Mouse (Mus musculus) limb, embryonic 10.5 days (tissue): ENCODE measurements at regions not wholly inside any gene's neighbourhood (a gene's known extent, or its start where the extent isn't known, plus 50 kb on each side); places are given as distances from the start of the nearest gene placed in this dataset.

Source experiments
- DNase-seq: peaks from one replicate; pipeline ENCODE4 v3.0.0-alpha.2; 2017; ENCODE audit warnings: low spot score
- H3K27ac ChIP-seq: fragments of 300-500 bp; sonication (generic); 2 replicates; pipeline ENCODE4 v1.5.1; 2016; ENCODE audit warnings: mild to moderate bottlenecking
- H3K27me3 ChIP-seq: fragments of 300-500 bp; sonication (generic); 2 replicates; pipeline ENCODE4 v1.6.1; 2016; ENCODE audit warnings: low read depth, mild to moderate bottlenecking; ENCODE audit not compliant: poor library complexity, severe bottlenecking
- H3K36me3 ChIP-seq: fragments of 300-500 bp; sonication (generic); 2 replicates; pipeline ENCODE4 v1.6.1; 2016; ENCODE audit warnings: mild to moderate bottlenecking, moderate library complexity
- H3K4me1 ChIP-seq: fragments of 300-500 bp; sonication (generic); 2 replicates; pipeline ENCODE4 v1.6.1; 2016
- H3K4me3 ChIP-seq: fragments of 300-500 bp; sonication (generic); 2 replicates; pipeline ENCODE4 v1.5.1; 2016; ENCODE audit warnings: mild to moderate bottlenecking, moderate library complexity
- H3K9me3 ChIP-seq: fragments of 300-500 bp; sonication (generic); replicated peaks from 2 replicates; pipeline ENCODE4 v1.6.1; 2016; ENCODE audit warnings: mild to moderate bottlenecking
- WGBS: fragments of 180-500 bp; shearing (Covaris S2); methylation state at CpG from one replicate; pipeline ENCODE4 v1.1.7; 2016; 5-methylcytosine and 5-hydroxymethylcytosine counted together

DNA sequence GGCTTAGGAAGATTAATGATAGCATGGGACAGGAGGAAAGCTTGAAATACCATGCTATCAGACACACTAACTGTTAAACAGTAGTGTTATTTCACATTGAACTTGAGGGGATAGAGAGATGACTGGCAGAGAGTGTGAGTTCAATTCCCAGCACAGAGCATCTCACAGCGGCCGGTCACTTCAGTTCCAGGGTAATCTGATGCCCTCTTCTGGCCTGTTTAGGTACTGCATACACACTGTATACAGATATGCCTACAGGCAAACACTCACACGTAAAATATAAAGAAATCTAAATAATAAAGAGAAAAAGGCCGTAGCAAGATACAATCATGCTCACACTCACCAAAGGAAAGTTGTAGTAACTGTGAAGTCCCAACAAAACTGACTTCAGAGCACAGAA lies 506.0 kb downstream of the Zfp536 start:
- Histone ChIP-seq H3K4me3 (no peak overlapping the region), H3K27ac (no peak overlapping the region), H3K9me3 (no peaks in the 10 kb centered on the region), H3K36me3 (no peaks in the 10 kb centered on the region), H3K4me1 (peaks cover 19% of the 10 kb centered on the region), H3K27me3 (no peaks in the 10 kb centered on the region)
- WGBS, result 83% methylated on average over 4 of the region's 4 CpGs
- no peak for DNase-seq

DNA sequence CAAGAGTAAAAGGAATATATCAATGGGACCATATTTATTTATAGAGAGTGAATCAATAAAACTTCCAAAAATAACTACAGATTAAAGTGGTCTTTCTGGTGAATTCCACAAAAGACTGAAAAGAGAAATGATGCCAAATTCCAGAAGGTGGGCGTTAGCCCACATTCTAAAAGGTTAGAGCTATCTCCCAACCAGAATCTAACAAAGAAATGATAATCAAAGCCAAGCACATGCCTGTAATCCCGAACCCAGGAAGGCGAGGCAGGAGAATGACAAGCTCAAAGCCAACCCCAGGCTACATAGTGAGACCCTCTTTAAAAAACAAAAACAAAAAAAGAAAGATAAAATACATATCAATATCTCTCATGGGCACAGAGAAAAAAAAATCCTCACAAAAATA lies 502.6 kb downstream of the Zfp536 start:
- WGBS, result 89% methylated on average over 3 of the region's 3 CpGs
- DNase-seq, result no peak
- H3K4me3 ChIP-seq, result no peak overlapping the region
- 0 out of 2 replicates have a peak, but pooled peaks cover 5% of the 10 kb centered on the region for H3K4me1 ChIP-seq
- H3K27ac ChIP-seq, result no peak overlapping the region
- no peaks in the 10 kb centered on the region for H3K27me3 ChIP-seq
- H3K9me3 ChIP-seq, result no peaks in the 10 kb centered on the region
- no peaks in the 10 kb centered on the region for H3K36me3 ChIP-seq

DNA sequence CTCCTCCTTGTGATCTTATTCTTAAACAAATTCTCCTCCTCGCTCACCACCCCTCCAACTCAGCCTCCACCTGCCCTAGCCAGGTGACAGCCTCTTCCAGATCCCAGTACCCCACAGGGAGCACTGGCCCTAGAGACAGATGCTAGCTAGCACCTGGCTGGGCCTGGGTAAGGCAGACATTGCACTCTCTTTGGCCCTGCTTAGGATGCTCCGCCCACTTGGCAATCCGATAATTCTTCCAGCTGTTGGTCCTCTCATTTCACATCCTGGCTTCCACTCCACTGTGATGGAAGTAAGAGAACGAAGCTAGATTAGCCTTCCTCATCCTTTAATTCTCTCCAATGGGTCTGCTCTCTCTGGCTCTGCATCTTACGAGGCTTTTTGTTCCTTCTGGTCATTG lies 483.4 kb downstream of the Zfp536 start:
- Histone ChIP-seq H3K9me3 (no peaks in the 10 kb centered on the region), H3K27me3 (peaks cover 13% of the 10 kb centered on the region; the same call in 1 of the 2 replicates), H3K27ac (no peak overlapping the region), H3K4me1 (peaks cover 32% of the 10 kb centered on the region), H3K36me3 (no peaks in the 10 kb centered on the region), H3K4me3 (0 out of 2 replicates have a peak overlapping the region, but pooled peaks have one; percentile 14)
- 34% methylated on average over 5 of the region's 5 CpGs for WGBS
- DNase-seq, result no peak

DNA sequence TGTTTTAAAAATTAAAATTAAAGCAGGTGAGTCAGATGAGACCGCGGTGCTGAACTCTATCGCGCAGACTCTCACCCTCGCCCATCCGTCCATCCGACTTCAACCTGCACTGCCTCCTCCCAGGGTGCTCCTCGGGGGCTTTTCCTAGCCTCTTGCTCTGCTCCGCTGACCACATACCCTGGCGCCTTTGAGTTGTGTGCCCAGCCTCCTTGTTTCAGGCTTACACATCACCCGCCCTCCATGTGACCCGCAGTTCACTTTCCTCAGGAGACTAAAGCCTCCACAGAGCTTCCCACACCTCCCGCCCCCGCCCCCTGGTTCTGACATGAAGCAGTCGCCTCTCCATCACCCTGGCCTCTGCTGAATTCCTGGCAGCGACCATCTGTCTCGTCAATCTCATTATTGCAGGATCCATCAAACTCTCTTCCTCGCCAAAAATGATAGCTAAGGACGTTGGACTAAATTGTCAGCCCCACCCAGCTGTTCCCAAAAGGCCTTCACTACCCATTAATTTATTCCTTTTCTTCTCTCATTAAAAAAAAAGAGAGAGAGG lies 482.9 kb downstream of the Zfp536 start:
- H3K4me3 ChIP-seq, result 0 out of 2 replicates have a peak overlapping the region, but pooled peaks have one; percentile 14
- no peak overlapping the region for H3K27ac ChIP-seq
- peaks cover 32% of the 10 kb centered on the region for H3K4me1 ChIP-seq
- DNase-seq, result no peak
- H3K9me3 ChIP-seq, result no peaks in the 10 kb centered on the region
- peaks cover 13% of the 10 kb centered on the region; the same call in 1 of the 2 replicates for H3K27me3 ChIP-seq
- H3K36me3 ChIP-seq, result no peaks in the 10 kb centered on the region
- WGBS, result 21% methylated on average over 19 of the region's 19 CpGs

DNA sequence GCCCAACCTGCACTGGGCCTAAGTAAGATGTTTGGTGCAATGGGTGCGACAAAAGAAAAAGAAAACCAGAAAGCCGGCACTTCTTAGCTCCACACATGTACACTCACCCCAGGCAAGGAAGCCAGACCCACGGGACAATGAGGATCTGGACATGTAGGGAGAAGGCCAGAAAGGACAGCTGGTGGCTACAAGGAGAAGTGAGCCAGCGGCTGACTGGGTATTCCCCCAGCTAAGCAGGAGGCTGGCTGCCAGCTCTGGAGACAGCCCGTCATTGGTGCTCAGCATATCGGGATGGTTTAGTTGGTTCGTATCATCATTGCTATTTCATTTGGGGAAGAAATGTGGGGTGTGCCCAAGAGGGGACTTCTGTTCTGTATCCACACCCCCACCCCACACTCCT lies 481.7 kb downstream of the Zfp536 start:
- Histone ChIP-seq H3K9me3 (no peaks in the 10 kb centered on the region), H3K27me3 (peaks cover 13% of the 10 kb centered on the region; the same call in 1 of the 2 replicates), H3K4me3 (no peak overlapping the region), H3K27ac (0 out of 2 replicates have a peak overlapping the region, but pooled peaks have one; percentile 5), H3K36me3 (no peaks in the 10 kb centered on the region), H3K4me1 (peaks cover 32% of the 10 kb centered on the region)
- no peak for DNase-seq
- WGBS, result 86% methylated on average over 7 of the region's 7 CpGs

DNA sequence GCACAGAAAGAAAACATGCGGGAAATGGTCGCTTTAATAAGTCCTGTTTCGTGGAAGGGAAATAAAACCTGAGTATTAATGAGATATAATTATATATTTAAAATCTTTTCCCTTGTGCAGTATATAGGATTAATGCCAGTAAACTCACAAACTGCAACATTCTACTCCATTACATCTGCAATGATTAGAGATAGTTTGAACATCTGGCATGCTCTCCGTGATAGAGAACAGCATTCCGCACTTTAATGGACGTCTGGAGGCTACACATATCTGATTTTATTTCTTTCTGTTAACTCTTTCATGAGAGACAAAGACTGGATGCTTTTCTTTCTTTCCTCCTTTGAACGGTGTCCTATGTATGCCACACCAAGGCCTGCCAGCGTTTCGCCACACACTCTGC lies 480.9 kb downstream of the Zfp536 start:
- Histone ChIP-seq H3K4me1 (peaks cover 38% of the 10 kb centered on the region), H3K27me3 (peaks cover 13% of the 10 kb centered on the region; the same call in 1 of the 2 replicates), H3K9me3 (no peaks in the 10 kb centered on the region), H3K27ac (no peak overlapping the region), H3K36me3 (no peaks in the 10 kb centered on the region), H3K4me3 (no peak overlapping the region)
- WGBS, result 73% methylated on average over 9 of the region's 9 CpGs
- DNase-seq, result no peak

DNA sequence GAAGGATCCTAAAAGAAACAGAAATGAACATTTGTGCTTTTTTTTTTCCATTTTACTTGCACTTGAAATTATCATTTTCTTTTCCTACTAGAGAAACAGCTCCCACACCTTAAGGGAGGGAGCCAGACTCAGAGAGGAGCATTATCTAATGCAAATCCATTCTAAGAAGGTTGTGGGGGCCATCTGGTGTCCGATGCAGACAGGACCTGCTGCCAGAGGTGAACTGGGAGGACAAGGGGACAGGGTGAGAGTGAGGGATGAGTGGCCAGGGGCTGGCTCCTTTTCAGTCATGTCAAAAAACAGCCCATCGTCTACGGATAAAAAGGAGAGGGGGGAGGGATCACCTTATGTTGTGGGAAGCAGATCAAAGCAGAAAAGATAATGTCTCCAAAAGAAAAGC lies 474.6 kb downstream of the Zfp536 start:
- WGBS, result 11% methylated on average over 3 of the region's 3 CpGs
- Histone ChIP-seq H3K9me3 (no peaks in the 10 kb centered on the region), H3K27ac (no peak overlapping the region), H3K4me3 (no peak overlapping the region), H3K27me3 (no peaks in the 10 kb centered on the region), H3K36me3 (no peaks in the 10 kb centered on the region), H3K4me1 (peaks cover 16% of the 10 kb centered on the region)
- no peak for DNase-seq

DNA sequence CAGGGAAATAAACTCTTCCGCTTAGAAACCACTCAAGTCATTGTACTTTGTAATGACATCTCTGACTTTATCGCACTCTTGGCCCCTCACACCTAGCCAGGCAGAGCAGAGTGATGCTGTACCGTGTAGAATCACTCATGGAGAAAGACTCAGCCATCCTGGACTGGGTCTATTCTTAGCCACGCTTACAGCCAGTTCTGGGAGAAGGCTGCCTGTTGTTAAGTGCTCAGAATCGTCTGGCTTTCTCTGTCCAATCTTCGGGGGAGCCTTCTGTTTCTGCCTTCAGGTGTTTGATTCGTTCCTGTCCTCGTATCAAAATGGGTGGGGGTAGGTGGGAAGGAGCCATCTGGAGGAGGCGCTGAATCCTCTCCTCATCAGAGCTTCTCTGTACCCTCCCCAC lies 468.0 kb downstream of the Zfp536 start:
- Histone ChIP-seq H3K27me3 (no peaks in the 10 kb centered on the region), H3K4me1 (peaks cover 12% of the 10 kb centered on the region), H3K9me3 (no peaks in the 10 kb centered on the region), H3K36me3 (no peaks in the 10 kb centered on the region), H3K4me3 (no peak overlapping the region), H3K27ac (no peak overlapping the region)
- 83% methylated on average over 9 of the region's 9 CpGs for WGBS
- DNase-seq, result no peak

DNA sequence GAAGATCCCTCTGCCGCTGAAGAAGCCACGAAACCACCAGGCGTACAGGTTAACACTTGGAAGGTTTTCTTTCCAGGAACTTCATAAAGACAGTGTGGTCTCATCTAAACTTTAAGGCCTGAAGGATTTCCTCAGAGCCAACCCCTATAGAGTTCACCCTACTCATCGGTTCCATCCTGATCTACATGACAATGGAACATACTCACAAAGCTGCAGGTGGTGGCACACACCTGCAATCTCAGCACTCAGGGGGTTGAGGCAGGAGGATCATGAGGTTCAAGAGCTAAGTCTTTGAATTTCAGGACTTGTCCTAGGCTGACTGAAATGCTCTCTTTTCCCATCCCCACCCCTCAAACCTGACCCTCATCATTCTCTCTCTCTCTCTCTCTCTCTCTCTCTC lies 466.2 kb downstream of the Zfp536 start:
- H3K27me3 ChIP-seq, result no peaks in the 10 kb centered on the region
- peaks cover 19% of the 10 kb centered on the region for H3K4me1 ChIP-seq
- 83% methylated on average over 4 of the region's 4 CpGs for WGBS
- no peaks in the 10 kb centered on the region for H3K36me3 ChIP-seq
- no peak for DNase-seq
- H3K9me3 ChIP-seq, result no peaks in the 10 kb centered on the region
- H3K4me3 ChIP-seq, result no peak overlapping the region
- H3K27ac ChIP-seq, result no peak overlapping the region

DNA sequence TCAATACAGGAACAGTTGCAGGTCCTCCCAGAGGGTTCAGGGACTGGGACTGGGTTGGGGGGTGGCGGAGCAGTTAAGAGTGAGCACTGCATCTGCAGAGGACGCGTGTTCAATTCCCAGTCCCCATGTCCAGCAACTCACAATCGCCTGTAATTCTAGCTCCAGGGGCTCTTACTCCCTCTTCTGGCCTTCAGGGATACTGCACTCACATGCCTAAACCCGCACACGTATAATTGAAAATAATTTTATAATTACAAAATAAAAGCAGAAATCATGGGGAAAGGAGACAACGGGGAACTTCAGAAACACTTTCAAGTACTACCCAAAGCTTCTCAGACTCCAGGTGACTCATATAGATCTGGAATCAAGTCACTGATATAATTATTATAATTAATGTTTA lies 448.8 kb downstream of the Zfp536 start:
- no peaks in the 10 kb centered on the region for H3K27me3 ChIP-seq
- H3K36me3 ChIP-seq, result no peaks in the 10 kb centered on the region
- no peak overlapping the region for H3K27ac ChIP-seq
- no peak for DNase-seq
- no peaks in the 10 kb centered on the region for H3K9me3 ChIP-seq
- no peak overlapping the region for H3K4me3 ChIP-seq
- WGBS, result 93% methylated on average over 7 of the region's 7 CpGs
- H3K4me1 ChIP-seq, result peaks cover 21% of the 10 kb centered on the region

DNA sequence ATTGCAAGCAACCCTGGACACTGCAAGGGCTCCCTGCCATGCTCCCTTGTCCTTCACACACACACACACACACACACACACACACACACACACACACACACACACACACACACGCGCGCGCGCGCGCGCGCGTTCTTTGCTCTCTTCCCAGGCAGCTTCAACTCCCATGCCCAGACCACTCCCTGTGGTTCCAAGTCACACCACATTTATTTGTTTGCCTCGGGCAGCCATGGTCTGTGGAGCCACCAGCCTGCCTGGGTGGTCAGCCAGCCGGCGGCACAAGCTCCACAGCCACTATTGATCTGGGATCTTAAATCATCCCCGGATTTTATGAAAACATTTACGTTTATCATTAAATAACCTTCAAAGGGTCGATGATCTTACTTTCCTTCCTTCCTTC lies 440.0 kb downstream of the Zfp536 start:
- H3K27ac ChIP-seq, result peak overlapping the region; percentile 72
- WGBS, result 71% methylated on average over 16 of the region's 16 CpGs
- DNase-seq, result peak; percentile 62

DNA sequence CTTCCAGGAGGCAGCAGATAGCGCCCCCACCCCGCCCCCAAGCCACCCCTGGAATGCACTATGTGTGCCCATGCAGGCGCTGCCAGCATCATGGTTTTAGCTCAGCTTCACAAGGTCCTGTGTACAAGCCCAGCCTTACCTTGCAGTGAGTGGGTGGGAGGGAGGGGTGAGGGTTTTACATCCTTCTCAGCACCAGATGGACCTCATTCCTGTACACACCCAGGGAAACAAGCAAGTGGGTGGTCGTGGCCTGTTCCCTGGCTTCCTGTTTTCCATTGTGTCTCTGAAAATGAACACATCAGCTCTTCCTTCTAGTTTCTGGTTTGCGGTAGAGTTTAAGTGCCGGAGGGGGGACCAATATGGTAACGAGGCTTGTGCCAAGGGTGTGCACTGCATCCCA lies 438.2 kb downstream of the Zfp536 start:
- Histone ChIP-seq H3K4me3 (no peak overlapping the region), H3K36me3 (no peaks in the 10 kb centered on the region), H3K27me3 (peaks cover 9% of the 10 kb centered on the region; the same call in 1 of the 2 replicates), H3K27ac (peak overlapping the region; percentile 92), H3K9me3 (no peaks in the 10 kb centered on the region), H3K4me1 (peaks cover 65% of the 10 kb centered on the region)
- DNase-seq, result peak; percentile 44
- 55% methylated on average over 7 of the region's 7 CpGs for WGBS

More for the DNA sequence above, 440.0 kb downstream of the Zfp536 start:
- no peaks in the 10 kb centered on the region for H3K36me3 ChIP-seq
- peaks cover 56% of the 10 kb centered on the region for H3K4me1 ChIP-seq
- H3K9me3 ChIP-seq, result no peaks in the 10 kb centered on the region
- no peak overlapping the region for H3K4me3 ChIP-seq
- 0 out of 2 replicates have a peak, but pooled peaks cover 9% of the 10 kb centered on the region for H3K27me3 ChIP-seq

DNA sequence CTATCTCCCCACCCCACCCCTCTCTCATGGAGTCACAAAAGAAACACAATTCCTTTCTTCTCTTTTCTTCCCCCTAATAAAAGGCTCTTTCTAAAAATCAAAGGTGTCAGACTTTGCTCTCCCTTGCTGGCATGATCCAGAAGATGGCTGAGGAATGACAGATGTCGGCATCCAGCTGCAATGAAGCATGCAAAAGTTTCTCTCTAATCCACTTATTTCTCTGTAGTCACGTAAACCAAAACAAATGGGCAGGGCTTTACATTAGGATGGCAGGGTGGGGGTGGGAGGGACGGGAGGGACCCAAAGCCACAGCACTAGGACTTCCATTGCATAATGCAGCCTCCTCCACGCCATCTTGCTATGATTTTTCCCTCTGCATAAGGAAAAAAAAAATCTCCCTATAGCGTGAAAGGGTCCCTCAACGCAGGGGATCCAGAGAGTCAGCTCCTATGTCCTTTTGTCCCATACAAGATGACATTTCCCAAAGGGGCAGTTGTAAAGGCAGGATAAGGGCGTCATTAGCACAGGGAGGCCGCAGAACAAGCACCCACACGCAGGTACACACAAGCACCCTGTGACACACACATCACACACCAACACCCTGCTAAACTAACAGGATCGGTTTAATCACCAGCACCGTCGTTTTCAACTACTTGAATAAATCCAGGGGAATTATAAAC lies 437.1 kb downstream of the Zfp536 start:
- peak; percentile 37 for DNase-seq
- Histone ChIP-seq H3K4me1 (peaks cover 65% of the 10 kb centered on the region), H3K36me3 (no peaks in the 10 kb centered on the region), H3K9me3 (no peaks in the 10 kb centered on the region), H3K4me3 (peak overlapping the region; percentile 49), H3K27me3 (peaks cover 18% of the 10 kb centered on the region), H3K27ac (peak overlapping the region; percentile 92)
- 20% methylated on average over 12 of the region's 12 CpGs for WGBS
